8 mouse cellular contexts compared by ENCODE assay signal in the genomic region with DNA sequence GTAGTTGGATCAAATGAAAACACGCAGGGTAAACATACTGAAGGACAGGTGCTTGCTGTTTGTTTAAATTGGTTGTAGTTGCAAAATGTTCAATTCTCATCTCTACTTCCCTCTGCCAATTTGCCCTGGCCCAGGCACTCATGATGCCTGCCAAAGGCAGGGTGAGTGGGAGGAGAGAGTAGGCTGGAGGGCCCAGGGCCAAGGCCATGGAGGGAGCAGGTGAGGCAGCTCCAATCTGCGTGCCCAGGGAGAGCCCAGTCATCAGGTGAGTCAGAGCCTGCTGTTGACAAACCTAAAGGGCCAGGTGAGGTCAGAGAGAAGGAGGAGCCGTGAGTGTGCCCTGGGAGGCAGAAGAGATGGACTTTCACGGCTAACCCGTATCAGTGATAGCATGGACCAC. TPM values are rescaled to one million over a fixed set of nuclear protein-coding genes. Genes with fewer than 3 reads are reported as not detected.
A peak's percentile ranks its signal among the peaks of the same experiment; 100 is the strongest.
DNase-seq lines count a peak whose midpoint lies in the region; ATAC-seq lines count a peak whose summit lies in the region.

No protein-coding gene starts in this region.

- H3K9ac ChIP-seq in heart, embryonic 11.5 days (ENCODE audit: low read depth, low read length): no peak overlapping the region
- no peak overlapping the region for H3K9ac ChIP-seq in forebrain, embryonic 13.5 days
- no peak overlapping the region for H3K9ac ChIP-seq in neural tube, embryonic 15.5 days (replicated peaks)

- DNase-seq in heart, adult 11 months: peak; percentile 95
- peak; percentile 58 for DNase-seq in adrenal gland, postnatal 25 days
- DNase-seq in layer of hippocampus, adult 11-12 months (ENCODE audit: low spot score): peak; percentile 72
- DNase-seq in lung, postnatal 36 days: peak; percentile 87
- no peak for DNase-seq in frontal cortex, postnatal 10 days (ENCODE audit: low spot score in 2 of 2)

- H3K27me3 ChIP-seq in heart, embryonic 11.5 days (ENCODE audit: control insufficient read depth, insufficient read depth, low read length): no peaks in the 10 kb centered on the region
- H3K27me3 ChIP-seq in forebrain, embryonic 13.5 days: no peaks in the 10 kb centered on the region
- no peaks in the 10 kb centered on the region for H3K27me3 ChIP-seq in neural tube, embryonic 15.5 days (replicated peaks)

- H3K9me3 ChIP-seq in heart, embryonic 11.5 days (replicated peaks; ENCODE audit: control insufficient read depth, low read length): no peaks in the 10 kb centered on the region
- no peaks in the 10 kb centered on the region for H3K9me3 ChIP-seq in forebrain, embryonic 13.5 days (replicated peaks)
- no peaks in the 10 kb centered on the region for H3K9me3 ChIP-seq in neural tube, embryonic 15.5 days (replicated peaks)

- no peak overlapping the region for H3K4me3 ChIP-seq in heart, embryonic 11.5 days (ENCODE audit: low read depth, low read length)
- no peak overlapping the region for H3K4me3 ChIP-seq in forebrain, embryonic 13.5 days
- H3K4me3 ChIP-seq in neural tube, embryonic 15.5 days (replicated peaks): no peak overlapping the region

- peaks cover 21% of the 10 kb centered on the region for H3K4me1 ChIP-seq in heart, embryonic 11.5 days (ENCODE audit: control insufficient read depth, insufficient read depth, low read length)
- H3K4me1 ChIP-seq in forebrain, embryonic 13.5 days: peaks cover 12% of the 10 kb centered on the region
- peaks cover 12% of the 10 kb centered on the region for H3K4me1 ChIP-seq in neural tube, embryonic 15.5 days

- H3K27ac ChIP-seq in heart, embryonic 11.5 days (ENCODE audit: low read depth, low read length): no peak overlapping the region
- H3K27ac ChIP-seq in forebrain, embryonic 13.5 days: no peak overlapping the region
- no peak overlapping the region for H3K27ac ChIP-seq in neural tube, embryonic 15.5 days (replicated peaks)

- H3K36me3 ChIP-seq in heart, embryonic 11.5 days (ENCODE audit: control insufficient read depth, insufficient read depth, low read length): no peaks in the 10 kb centered on the region
- H3K36me3 ChIP-seq in forebrain, embryonic 13.5 days (ENCODE audit: poor library complexity, severe bottlenecking): no peaks in the 10 kb centered on the region
- H3K36me3 ChIP-seq in neural tube, embryonic 15.5 days: no peaks in the 10 kb centered on the region

- ATAC-seq in heart, embryonic 11.5 days (replicated peaks; ENCODE audit: insufficient number of reproducible peaks, low FRiP score, low TSS enrichment): no peak
- no peak for ATAC-seq in forebrain, embryonic 13.5 days
- ATAC-seq in neural tube, embryonic 15.5 days (ENCODE audit: low FRiP score): no peak

- H3K4me2 ChIP-seq in heart, embryonic 11.5 days: no peak overlapping the region
- H3K4me2 ChIP-seq in forebrain, embryonic 13.5 days: no peak overlapping the region
- H3K4me2 ChIP-seq in neural tube, embryonic 15.5 days: no peak overlapping the region

- WGBS in heart, embryonic 11.5 days (ENCODE audit: insufficient replicate concordance): 91% methylated on average over 5 of the region's 5 CpGs
- WGBS in forebrain, embryonic 13.5 days: 88% methylated on average over 5 of the region's 5 CpGs
- WGBS in neural tube, embryonic 15.5 days: 90% methylated on average over 5 of the region's 5 CpGs

RNA-seq across cellular contexts. Expression of gene Bcl2l11, which starts 46.4 kb away (rescaled TPM):
- polyA plus RNA-seq in heart, embryonic 11.5 days (2014; fragmentation: Nextera tagmentation; extraction: Ambion mirVana): 11.3 and 15.2 TPM in 2 replicates
- total RNA-seq in adrenal gland, postnatal 25 days (2021): 17.9 and 20.2 TPM in 2 replicates
- 11.0 and 12.1 TPM in 2 replicates for polyA plus RNA-seq in forebrain, embryonic 13.5 days (2015; fragmentation: Nextera tagmentation; extraction: Ambion mirVana)
- polyA plus RNA-seq in neural tube, embryonic 15.5 days (2015; fragmentation: Nextera tagmentation; extraction: Ambion mirVana): 10.1 and 11.8 TPM in 2 replicates

Comparison
In these comparisons a context has a peak if more than half of its experiments do, and no peak if none do; other contexts are left out.
1. DNase-seq: peak in heart, adult 11 months (single experiment), adrenal gland, postnatal 25 days (single experiment), layer of hippocampus, adult 11-12 months (single experiment) and lung, postnatal 36 days (single experiment); none in frontal cortex, postnatal 10 days (0 of 2).